Comparison of ENCODE assay signal across 20 mouse cellular contexts in genomic region chr7:49318898-49319293, GRCm38 (mm10).
DNase-seq lines count a peak whose midpoint lies in the region; ATAC-seq and TF ChIP-seq lines count a peak whose summit lies in the region.
"Had no signal": no experiment of that assay in that cellular context is flagged by ENCODE, and none has a peak within 500 bp of the region (broad histone marks: within the 10 kb centered on the region; RNA-seq: fewer than 3 reads in every experiment).

No protein-coding gene starts in this region.

- no peaks in the 10 kb centered on the region for H3K9me3 ChIP-seq in lung, embryonic 14.5 days (ENCODE audit: low read depth, low read length)
- H3K9me3 ChIP-seq in intestine, embryonic 15.5 days: no peaks in the 10 kb centered on the region
- no peaks in the 10 kb centered on the region for H3K9me3 ChIP-seq in stomach, postnatal 0 days (ENCODE audit: control insufficient read depth, low read length)
- no peaks in the 10 kb centered on the region for H3K9me3 ChIP-seq in midbrain, embryonic 16.5 days (replicated peaks; ENCODE audit: control insufficient read depth, low read length, poor library complexity, severe bottlenecking)
- H3K9me3 ChIP-seq: embryonic facial prominence, embryonic 15.5 days; heart, embryonic 10.5 days had no signal

- H3K4me2 ChIP-seq in lung, embryonic 14.5 days: no peak overlapping the region
- H3K4me2 ChIP-seq in intestine, embryonic 15.5 days (replicated peaks): no peak overlapping the region; the same call in 1 of the 2 replicates
- H3K4me2 ChIP-seq in stomach, postnatal 0 days (replicated peaks; ENCODE audit: low read depth): no peak overlapping the region
- no peak overlapping the region for H3K4me2 ChIP-seq in midbrain, embryonic 16.5 days (ENCODE audit: low read length)
- H3K4me2 ChIP-seq: embryonic facial prominence, embryonic 15.5 days; hindbrain, embryonic 14.5 days had no signal

- ATAC-seq in lung, embryonic 14.5 days (ENCODE audit: insufficient read depth): 0 out of 2 replicates have a peak, but pooled peaks have one; percentile 28
- ATAC-seq in intestine, embryonic 15.5 days: no peak
- ATAC-seq in stomach, postnatal 0 days (ENCODE audit: low FRiP score, low TSS enrichment): no peak
- no peak for ATAC-seq in midbrain, embryonic 16.5 days
- ATAC-seq: forebrain, embryonic 16.5 days; inflammation-experienced regulatory T-cells, adult 6 months had no signal

- peaks cover 16% of the 10 kb centered on the region for H3K4me1 ChIP-seq in lung, embryonic 14.5 days (ENCODE audit: insufficient read depth)
- H3K4me1 ChIP-seq in lung, adult 2 months (ENCODE audit: control insufficient read depth, insufficient read depth, low read length): peaks cover 10% of the 10 kb centered on the region
- peaks cover 45% of the 10 kb centered on the region for H3K4me1 ChIP-seq in intestine, embryonic 15.5 days (replicated peaks)
- 0 out of 2 replicates have a peak, but pooled peaks cover 2% of the 10 kb centered on the region for H3K4me1 ChIP-seq in stomach, postnatal 0 days (replicated peaks; ENCODE audit: control insufficient read depth, insufficient read depth)
- H3K4me1 ChIP-seq in midbrain, embryonic 16.5 days (ENCODE audit: control insufficient read depth, insufficient read depth, low read length): 0 out of 2 replicates have a peak, but pooled peaks cover 3% of the 10 kb centered on the region

- H3K9ac ChIP-seq in lung, embryonic 14.5 days: no peak overlapping the region
- H3K9ac ChIP-seq in intestine, embryonic 15.5 days: no peak overlapping the region
- no peak overlapping the region for H3K9ac ChIP-seq in stomach, postnatal 0 days (ENCODE audit: low read length)
- H3K9ac ChIP-seq in midbrain, embryonic 16.5 days (ENCODE audit: low read depth, low read length): no peak overlapping the region
- H3K9ac ChIP-seq: embryonic facial prominence, embryonic 15.5 days; hindbrain, embryonic 14.5 days had no signal

- TF ChIP-seq EP300 in stomach, postnatal 0 days (optimal IDR thresholded peaks at IDR 0.05): no peak

- peak; percentile 22 for DNase-seq in kidney, postnatal 14 days
- DNase-seq in kidney, postnatal 25 days: no peak
- peak; percentile 60 for DNase-seq in lung, embryonic 14.5 days
- no peak for DNase-seq in lung, adult 2 months
- no peak for DNase-seq in stomach, postnatal 0 days (ENCODE audit: low spot score)
- DNase-seq: adrenal gland, adult 2 months; cerebellum, adult 11 months; cerebellum, adult 9-11 months; gastrocnemius, postnatal 10 days; heart, postnatal 4 days had no signal

- TF ChIP-seq POLR2A in lung, adult 2 months (IDR thresholded peaks at IDR 0.05; ENCODE audit: borderline replicate concordance, extremely low read depth, low read depth, low read length): no peak

- no peak for TF ChIP-seq CTCF in lung, embryonic 14.5 days (IDR thresholded peaks at IDR 0.05; ENCODE audit: low read depth)
- TF ChIP-seq CTCF in lung, adult 2 months (IDR thresholded peaks at IDR 0.05; ENCODE audit: insufficient read depth, low read length): no peak
- no peak for TF ChIP-seq CTCF in stomach, postnatal 0 days (IDR thresholded peaks at IDR 0.05; ENCODE audit: low read depth)

- no peaks in the 10 kb centered on the region for H3K36me3 ChIP-seq in lung, embryonic 14.5 days (ENCODE audit: insufficient read depth)
- no peaks in the 10 kb centered on the region for H3K36me3 ChIP-seq in intestine, embryonic 15.5 days
- H3K36me3 ChIP-seq in stomach, postnatal 0 days (ENCODE audit: control insufficient read depth, insufficient read depth, low read length): no peaks in the 10 kb centered on the region
- H3K36me3 ChIP-seq in midbrain, embryonic 16.5 days (ENCODE audit: control insufficient read depth, insufficient read depth, low read length): no peaks in the 10 kb centered on the region
- H3K36me3 ChIP-seq: embryonic facial prominence, embryonic 15.5 days; G1E; heart, embryonic 10.5 days had no signal

- WGBS in lung, embryonic 14.5 days: 58% methylated on average over 8 of the region's 8 CpGs
- 78% methylated on average over 8 of the region's 8 CpGs for WGBS in lung, adult 2 months
- WGBS in intestine, embryonic 15.5 days: 64% methylated on average over 8 of the region's 8 CpGs
- 64% methylated on average over 8 of the region's 8 CpGs for WGBS in stomach, postnatal 0 days
- 84% methylated on average over 8 of the region's 8 CpGs for WGBS in midbrain, embryonic 16.5 days

- no peak overlapping the region for H3K27ac ChIP-seq in lung, embryonic 14.5 days (ENCODE audit: low read depth)
- H3K27ac ChIP-seq in intestine, embryonic 15.5 days: 0 out of 2 replicates have a peak overlapping the region, but pooled peaks have one; percentile 87
- H3K27ac ChIP-seq in stomach, postnatal 0 days (replicated peaks): 0 out of 2 replicates have a peak overlapping the region, but pooled peaks have one; percentile 8
- no peak overlapping the region for H3K27ac ChIP-seq in midbrain, embryonic 16.5 days (ENCODE audit: low read length)
- H3K27ac ChIP-seq: embryonic facial prominence, embryonic 15.5 days; heart, embryonic 10.5 days; hindbrain, embryonic 14.5 days; left cerebral cortex, adult 2 months had no signal

- no peaks in the 10 kb centered on the region for H3K27me3 ChIP-seq in lung, embryonic 14.5 days (ENCODE audit: insufficient read depth, low read length)
- H3K27me3 ChIP-seq in intestine, embryonic 15.5 days (replicated peaks): no peaks in the 10 kb centered on the region
- no peaks in the 10 kb centered on the region for H3K27me3 ChIP-seq in stomach, postnatal 0 days (ENCODE audit: control insufficient read depth, insufficient read depth, low read length)
- no peaks in the 10 kb centered on the region for H3K27me3 ChIP-seq in midbrain, embryonic 16.5 days (ENCODE audit: control insufficient read depth, insufficient read depth, low read depth, low read length)
- H3K27me3 ChIP-seq: embryonic facial prominence, embryonic 15.5 days; Patski had no signal

- no peak overlapping the region for H3K4me3 ChIP-seq in lung, embryonic 14.5 days (ENCODE audit: low read depth, low read length)
- no peak overlapping the region for H3K4me3 ChIP-seq in lung, adult 2 months (replicated peaks; ENCODE audit: extremely low read depth, low read depth, low read length)
- H3K4me3 ChIP-seq in intestine, embryonic 15.5 days (replicated peaks): no peak overlapping the region
- no peak overlapping the region for H3K4me3 ChIP-seq in stomach, postnatal 0 days (ENCODE audit: low read depth, low read length)
- no peak overlapping the region for H3K4me3 ChIP-seq in midbrain, embryonic 16.5 days (ENCODE audit: low read depth, low read length)
- H3K4me3 ChIP-seq: embryonic facial prominence, embryonic 15.5 days; heart, embryonic 10.5 days; left cerebral cortex, adult 2 months had no signal

Comparison
In these comparisons a context has a peak if more than half of its experiments do, and no peak if none do; other contexts are left out.
1. DNase-seq: peak in kidney, postnatal 14 days (single experiment) and lung, embryonic 14.5 days (single experiment); none in kidney, postnatal 25 days (0 of 2), lung, adult 2 months (single experiment) and stomach, postnatal 0 days (single experiment).
2. H3K27ac ChIP-seq: peak in intestine, embryonic 15.5 days (single experiment) and stomach, postnatal 0 days (single experiment); none in lung, embryonic 14.5 days (single experiment) and midbrain, embryonic 16.5 days (single experiment).